Mouse (Mus musculus) ES-Bruce4 (cell line): ENCODE data around the gene Kirrel.

Source experiments
- EP300 ChIP-seq: IDR thresholded peaks from 2 replicates; pipeline ENCODE4 v1.6.1; 2011; ENCODE audit warnings: low read depth, low read length; ENCODE audit not compliant: insufficient read depth
- POLR2A ChIP-seq: IDR thresholded peaks from one replicate; pipeline ENCODE4 v1.8.1; 2011; ENCODE audit warnings: low read length; ENCODE audit not compliant: insufficient read depth

GRCm38 (mm10) chr3:87157767-87158291 is 16.7 kb downstream of the Kirrel start:
- no peak for TF ChIP-seq POLR2A
- TF ChIP-seq EP300: no peak
